Mouse (Mus musculus) megakaryocyte-erythroid progenitor cell, adult 5-6 weeks (primary cell): ENCODE data around the gene Gnpnat1. TPM values are rescaled to one million over a fixed set of nuclear protein-coding genes. Genes with fewer than 3 reads are reported as not detected.
"Not testable (repeated sequence)": the region's sequence is repeated elsewhere in the genome, so short reads cannot be mapped to it uniquely, and the experiment has no call there.

Experiments used
- ATAC-seq: replicated peaks from 2 replicates; pipeline ENCODE4 v1.8.0; 2016; ENCODE audit warnings: mild to moderate bottlenecking, inconsistent platforms; ENCODE audit not compliant: severe bottlenecking, poor library complexity, low FRiP score, low TSS enrichment
- total RNA-seq, 2 experiments: library from RNA; stranded (forward) in 1 of 2; stranded (reverse) in 1 of 2; fragments of 200-1000, 215-1000 nt in 1 of 2; fragments of >200 nt in 1 of 2; fragmentation: Nextera tagmentation in 1 of 2; gene quantifications; 2 replicates each; pipeline ENCODE4 v1.2.3; 2014 to 2017

The Gnpnat1 gene
- total RNA-seq (2014; fragmentation: Nextera tagmentation) (11.8 and 21.3 TPM in 2 replicates), total RNA-seq (2017) (14.5 and 23.6 TPM in 2 replicates)

DNA sequence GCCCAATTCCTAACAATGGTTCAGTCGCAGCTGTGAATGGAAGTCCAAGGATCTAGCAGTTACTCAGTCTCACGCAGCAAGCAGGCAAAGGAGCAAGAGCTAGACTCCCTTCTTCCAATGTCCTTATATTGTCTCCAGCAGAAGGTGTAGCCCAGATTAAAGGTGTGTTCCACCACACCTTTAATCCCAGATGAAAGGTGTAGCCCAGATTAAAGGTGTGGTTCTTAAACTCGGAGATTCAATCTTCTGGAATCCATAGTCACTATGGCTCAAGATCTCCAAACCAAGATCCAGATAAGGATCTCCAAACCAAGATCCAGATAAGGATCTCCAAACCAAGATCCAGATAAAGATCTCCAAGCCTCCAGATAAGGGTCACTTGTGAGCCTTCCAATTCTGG is at the start of gene Gnpnat1:
TSS of gene Gnpnat1 (minus strand) at position 101 of the 400 bp plus-strand sequence.
- not testable (repeated sequence) for ATAC-seq

DNA sequence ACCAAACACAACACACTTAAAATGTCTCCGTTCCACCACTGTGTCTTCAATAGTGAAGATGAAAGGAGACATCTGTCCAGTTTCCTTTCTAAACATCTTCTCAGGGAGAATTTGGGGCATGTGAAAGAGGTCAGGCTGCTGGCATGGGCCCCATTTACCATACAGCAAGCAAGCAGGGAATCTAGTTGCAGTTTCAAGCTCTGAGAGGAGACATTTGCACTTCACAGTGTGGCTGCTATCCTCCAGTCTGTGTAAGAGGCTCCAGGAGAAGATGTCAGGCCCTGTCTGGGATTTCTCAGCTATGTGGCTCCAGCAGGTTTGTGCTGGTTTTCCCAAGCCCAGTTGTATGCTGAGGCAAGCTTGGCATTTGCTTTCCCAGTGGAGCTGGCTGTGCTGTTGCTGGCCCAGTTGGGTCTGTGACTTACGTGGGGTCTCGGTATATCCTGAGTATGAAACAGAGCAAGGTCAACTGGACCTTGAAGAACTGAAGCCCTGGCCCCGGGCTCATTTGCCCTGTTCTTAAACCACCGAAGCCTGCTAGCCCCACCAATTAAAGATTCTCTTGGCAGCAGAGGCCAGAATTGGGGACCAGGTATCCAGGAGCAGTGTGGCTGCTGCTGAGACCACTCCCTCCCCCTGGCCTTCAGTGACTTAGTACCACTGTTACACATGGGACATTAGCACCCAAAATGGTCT is 49.0 kb upstream of the Gnpnat1 start:
- ATAC-seq: no peak

DNA sequence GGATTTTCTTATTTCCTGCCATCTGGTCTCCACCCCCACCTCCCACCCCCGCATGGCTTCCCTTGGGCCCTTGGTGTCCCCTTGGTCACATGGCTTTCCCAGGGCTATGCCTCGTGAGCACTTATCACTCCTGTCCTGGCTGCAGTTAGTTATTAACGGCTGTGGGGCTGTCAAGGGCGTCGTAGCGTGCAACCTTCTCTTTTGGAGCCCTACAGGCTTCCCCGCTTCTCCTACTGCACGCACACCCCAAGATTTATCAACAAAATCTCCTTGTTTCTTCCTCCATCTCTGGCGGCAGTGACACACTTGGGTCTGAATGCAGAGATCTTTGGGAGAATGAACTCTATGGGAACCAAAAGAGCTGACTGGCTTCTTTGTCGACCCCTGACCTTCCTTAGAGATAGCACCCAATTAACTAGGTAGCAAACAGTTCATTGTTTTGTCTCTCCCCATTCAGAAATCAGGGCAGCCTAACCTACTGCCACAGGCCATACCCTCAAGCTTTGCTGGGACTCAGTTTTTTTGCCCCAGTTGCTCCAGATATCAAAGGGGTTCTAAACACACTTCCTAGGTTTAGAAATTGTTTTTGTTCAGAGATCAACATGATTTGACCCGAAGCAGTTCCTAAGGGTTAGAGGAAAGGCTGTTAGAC is 48.3 kb upstream of the Gnpnat1 start:
- ATAC-seq: no peak

DNA sequence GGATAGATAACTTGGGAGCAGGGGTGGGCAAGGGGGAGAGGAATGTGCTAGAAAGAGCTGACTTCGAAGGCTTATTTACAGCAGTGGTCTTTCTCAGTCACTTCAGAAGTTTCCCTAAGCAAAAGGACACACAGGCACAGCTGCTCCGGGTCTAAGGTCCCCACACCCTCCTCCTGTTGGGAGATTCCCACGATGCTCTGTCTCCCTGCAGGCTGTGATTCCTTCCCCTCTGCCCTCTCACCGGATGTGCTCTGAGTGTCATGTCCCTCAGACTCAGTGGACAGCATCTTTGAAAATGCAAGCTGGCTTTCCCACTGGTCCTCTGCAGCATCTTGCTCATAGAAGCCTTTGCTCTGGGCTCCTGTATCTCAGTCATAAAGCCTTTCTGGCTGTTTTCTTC is 47.4 kb upstream of the Gnpnat1 start:
- ATAC-seq: no peak

DNA sequence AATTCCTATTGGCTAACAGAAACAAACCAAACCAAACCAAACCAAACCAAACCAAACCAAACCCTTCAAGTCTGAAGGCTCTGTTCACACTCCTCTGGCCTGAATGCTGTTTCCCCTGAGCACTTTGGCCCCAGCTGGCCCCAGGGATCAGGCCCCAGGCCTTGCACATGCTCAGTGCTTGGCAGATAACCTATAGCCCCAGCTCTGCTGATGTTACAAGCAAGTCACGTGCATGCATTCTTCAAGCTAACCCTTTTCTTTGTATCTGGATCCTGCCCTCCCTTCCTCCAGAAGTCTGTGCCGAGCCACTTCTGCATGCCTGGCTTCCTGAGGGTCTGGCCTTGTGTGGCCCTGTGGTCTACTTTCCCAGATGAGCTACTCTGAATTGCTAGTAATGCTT is 46.4 kb upstream of the Gnpnat1 start:
- no peak for ATAC-seq

DNA sequence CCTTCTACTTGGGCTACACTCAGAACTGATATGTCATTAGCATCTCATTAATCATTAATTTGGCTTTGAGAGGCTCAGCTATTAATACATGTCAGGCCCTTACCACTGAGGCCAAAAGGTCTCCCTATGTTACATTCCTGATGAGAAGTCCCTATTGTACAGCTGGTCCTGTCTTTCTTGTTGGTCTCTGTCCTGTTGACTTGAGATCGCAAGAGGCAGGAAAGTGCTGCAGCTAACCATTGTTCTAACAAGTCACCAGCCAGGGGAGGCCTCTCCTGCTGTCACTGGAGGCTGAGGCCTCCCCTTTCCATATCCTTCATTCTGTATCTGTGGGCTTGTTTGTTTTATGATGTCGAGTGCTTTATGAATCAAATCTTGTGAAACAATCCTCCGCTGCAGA is 42.1 kb upstream of the Gnpnat1 start:
- no peak for ATAC-seq

DNA sequence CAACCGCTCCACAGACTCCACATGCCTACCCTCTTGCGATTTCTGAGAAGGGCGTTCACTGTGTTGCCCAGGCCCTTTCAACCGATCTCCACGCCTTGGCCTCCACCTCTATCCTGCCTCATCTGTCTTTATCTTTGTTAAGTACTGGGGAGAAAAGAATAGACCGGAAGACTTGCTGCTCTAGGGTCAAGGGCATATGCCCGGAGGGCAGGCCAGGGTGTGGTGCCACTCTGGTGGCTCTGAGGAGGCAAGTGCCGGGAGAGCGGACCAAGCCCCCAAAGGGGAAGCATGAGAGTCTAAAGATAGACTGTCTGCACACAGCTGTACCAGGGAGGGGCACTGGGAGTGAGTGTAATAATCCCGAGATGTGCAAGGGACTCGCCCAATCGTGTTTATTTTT is 40.7 kb upstream of the Gnpnat1 start:
- ATAC-seq: no peak

DNA sequence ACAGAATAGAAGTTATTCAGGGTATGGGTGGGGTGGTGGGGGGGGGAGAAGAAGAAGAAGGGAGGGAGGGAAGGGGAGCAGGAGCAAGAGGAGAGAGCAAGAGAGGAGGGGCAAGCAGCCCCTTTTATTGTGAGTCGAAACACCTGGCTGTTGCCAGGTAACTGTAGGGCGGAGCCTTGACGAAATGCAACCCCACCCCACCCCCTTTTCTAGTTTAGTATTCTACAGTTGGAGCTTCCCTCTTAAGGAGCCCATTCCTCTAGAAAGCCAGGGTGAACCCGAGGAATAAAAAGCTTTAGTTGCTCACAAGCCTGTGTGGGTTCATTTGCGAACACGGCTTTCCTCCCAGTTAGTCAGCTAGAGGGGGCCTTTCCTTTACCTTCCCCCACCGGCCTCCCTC is 40.2 kb upstream of the Gnpnat1 start:
- no peak for ATAC-seq

DNA sequence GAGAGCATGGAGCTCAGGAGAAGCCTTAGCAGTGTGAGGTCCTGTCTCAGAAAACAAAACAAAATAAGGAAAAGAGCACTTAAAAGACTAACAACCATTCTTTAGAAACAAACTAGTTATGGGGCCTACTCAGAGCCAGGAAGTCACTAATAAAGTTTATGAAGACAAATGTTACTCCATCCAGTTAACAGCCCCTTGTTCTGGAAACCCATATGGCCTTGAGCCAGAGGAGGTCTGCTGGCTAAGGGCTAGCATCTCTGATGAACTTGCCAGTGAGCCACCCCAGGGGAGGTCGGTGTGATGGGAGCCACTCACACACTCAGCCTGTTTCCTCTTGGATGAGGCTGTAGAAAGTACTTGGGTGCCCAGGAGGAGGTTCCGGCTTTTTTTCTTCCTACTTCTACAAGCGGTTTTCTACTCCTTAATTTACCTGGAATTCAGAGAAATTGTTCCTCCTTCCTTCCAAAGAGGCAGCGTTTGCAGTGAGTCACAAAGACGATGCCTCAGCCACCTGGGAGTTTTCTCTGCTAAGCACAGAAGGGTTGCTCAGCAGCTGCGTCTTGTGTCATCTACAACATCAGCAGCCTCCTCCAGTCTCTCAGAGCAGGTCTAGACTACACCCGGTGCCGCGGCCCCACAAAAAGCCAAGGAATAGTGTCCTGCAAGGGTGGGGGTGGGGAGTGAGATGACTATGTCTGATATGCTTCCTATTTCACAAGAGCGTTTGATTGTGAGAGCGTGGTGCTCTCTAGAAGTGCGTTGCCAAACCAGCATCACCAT is 38.3 kb upstream of the Gnpnat1 start:
- ATAC-seq: no peak

DNA sequence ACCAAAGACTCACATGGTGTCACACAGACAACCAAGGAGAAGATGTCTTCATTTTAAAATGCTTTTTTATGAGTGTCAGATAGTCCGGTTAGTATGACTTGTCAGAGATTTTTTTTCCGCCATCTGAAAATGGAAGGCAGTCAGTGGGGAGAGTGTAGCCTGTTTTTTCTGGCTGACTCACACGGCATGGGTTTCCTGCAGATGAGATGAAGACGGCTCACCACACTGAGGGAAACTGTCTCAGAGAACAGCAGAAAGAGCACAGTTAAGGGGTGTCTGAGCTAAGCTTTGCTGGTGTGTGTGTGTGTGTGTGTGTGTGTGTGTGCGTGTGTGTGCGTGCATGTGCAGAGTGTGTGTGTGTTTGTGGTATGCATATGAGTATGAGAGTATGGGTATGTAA is 36.6 kb upstream of the Gnpnat1 start:
- ATAC-seq: no peak

DNA sequence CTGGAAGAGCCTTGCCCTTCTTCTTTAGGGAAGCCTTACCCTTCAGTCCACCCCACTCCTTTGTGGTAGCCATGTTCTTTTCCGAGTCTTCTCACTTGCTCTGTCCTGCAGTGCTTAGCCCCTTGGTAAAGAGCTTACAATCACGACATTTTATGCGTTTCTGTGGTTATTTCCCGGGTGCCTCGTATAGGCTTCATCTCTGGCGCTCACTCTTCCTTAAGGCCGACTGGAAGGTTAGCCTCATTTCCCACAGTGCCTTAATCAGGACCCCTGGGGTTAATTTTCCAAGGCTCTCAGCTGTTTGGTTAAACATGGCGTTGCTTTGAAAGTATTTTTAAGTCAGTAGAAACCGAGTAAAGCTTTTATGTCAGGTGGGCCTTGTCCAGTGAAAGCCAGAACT is 34.7 kb upstream of the Gnpnat1 start:
- no peak for ATAC-seq

DNA sequence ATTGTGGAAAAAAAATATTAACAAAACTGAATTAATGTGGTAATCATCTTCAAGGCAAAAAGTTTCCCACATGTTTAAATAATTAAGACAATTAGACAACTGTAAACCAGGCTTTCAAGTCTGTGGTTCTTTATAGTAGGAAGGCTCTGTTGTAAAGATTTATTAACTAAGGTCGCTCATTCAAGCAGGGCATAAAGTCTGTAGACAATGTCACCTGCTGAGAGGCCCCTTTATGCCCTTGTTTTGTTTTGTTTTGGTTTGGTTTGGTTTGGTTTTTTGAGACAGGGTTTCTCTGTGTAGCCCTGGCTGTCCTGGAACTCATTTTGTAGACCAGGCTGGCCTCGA is 34.2 kb upstream of the Gnpnat1 start:
- ATAC-seq: no peak

DNA sequence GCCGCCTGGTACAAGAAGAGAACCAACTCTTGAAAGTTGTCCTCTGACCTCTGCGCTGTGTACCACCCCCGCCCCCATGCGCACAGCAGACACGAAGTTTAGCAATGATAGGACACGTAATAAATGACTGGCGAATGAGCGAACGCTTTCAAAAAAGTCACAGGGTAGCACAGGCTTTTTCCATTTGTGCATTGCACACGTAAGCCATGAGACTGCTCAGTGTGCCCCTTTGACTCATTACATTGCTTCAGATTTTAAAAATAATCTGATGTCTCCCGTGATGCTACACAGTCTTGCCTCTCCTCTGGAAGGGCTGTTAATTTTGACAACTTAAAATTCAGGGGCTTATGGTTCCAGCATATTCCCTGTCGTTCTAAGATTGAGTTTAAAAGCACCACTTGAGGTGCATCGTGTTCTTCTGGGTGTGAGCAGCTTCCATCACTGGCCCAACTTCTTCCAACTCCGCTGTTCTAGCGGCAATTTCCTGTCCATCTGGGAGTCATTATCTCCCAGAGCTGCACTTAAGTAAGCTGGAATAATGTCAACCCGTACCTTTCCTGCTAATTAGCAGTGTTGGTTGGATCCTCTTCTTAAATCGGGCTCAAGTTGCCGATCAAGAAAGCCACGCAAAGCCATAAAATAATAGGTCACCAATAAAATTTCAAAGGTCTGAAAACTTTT is 33.7 kb upstream of the Gnpnat1 start:
- no peak for ATAC-seq

DNA sequence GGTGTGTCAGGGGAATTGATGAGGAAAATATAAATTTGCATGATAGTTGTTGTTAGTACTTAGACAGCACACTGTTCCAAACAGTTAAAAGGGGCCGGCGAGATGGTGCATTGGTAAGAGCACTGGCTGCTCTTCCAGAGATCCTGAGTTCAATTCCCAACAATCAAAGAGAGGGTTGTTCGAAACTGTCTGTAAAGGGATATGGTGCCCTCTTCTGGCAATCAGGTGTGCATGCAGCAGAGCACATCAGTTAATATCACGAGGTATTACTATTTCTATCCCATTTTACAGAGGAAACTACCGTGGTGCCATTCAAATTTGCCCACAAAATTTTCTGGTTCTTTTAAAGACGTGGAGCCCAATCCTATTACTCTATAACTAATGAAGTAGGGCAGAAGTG is 29.5 kb upstream of the Gnpnat1 start:
- ATAC-seq: no peak

DNA sequence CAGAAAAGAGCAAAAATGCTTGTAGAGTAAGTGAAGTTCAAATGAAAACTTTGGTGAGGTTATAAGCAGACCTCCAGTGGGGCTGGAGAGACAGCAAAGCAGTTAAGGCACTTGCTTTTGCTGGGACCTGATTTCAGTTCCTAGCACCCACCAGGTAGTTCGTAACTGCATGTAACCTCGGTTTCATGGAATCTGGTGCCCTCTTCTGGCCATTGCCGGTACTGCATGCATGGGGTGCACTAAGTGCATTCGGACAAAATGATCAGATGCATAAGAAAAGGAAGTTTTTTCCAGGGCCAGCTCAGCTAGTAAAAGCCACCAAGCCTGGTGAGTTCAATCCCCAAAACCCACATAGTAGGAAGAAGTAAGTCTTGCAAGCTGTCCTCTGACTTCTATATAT is 27.3 kb upstream of the Gnpnat1 start:
- ATAC-seq: no peak

DNA sequence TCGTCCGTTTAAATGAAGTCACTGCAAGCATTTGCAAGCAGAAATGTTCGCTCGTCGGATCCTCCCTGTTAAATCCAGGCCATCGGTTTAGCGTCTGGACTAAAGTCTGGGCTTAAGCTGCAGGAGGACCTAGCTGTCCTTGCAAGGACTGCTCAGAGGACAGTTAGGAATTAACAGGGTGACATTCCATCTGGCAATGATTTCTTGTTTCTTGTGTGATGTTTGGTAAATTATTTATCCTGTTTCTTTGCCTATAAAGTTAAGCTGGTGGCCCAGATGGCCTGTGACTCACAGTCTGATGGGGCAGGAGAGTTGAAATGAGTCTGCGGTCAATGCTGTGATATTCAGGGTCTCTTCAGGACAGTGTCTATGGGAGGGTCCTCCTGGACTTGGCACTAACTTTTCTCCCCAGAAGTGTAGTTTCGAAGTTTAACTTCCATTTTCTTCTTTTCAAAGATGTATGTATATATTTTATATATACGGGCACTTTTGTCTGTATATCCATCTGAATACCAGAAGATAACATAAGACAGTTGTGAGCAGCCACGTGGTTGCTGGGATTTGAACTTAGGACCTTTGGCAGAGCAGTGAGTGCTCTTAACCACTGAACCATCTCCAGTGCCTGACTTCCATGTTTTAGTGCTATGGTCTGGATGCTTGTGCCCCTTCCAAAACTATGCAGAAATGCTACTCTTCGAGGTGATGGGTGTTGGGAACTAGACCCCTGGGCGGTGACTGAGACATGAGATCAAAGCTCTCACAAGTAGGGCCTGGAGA is 25.5 kb upstream of the Gnpnat1 start:
- no peak for ATAC-seq

DNA sequence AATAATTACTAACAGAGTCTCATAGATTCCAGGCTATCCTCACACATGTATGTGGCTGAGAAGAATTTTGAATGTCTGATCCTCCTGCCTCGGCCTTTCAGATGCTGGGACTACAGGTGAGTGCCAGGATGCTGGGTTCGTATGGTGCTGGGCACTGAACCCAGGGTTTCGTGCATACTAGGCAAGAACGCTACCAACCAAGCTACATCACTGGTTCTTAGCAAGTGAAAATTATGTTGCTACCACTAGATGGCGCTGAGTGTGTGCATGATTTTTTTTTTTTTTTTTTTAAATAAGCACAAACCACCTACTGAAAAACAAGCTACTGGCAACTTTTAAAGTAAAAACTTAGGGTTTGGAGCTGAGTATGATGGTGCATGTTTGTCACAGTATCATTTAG is 18.5 kb upstream of the Gnpnat1 start:
- ATAC-seq: peak; percentile 63; the same call in 1 of the 2 replicates

DNA sequence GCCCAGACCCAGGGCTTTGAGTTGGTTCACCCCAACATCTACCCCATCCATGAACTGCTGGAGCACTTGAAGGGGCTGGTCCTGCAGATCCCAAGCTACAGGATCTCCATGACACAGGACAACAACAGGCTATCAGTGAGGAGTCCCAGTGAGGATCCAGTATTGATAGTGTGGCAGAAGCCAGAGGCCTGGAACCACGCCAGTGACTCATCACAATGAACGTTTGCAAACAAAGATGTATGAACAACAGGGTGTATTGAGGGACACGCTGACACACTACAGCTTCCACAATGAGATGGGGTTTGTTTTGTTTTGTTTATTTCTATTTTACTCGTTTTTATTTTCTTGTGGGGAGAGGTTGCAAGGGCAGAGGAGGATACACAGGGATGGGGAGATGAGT is 17.7 kb upstream of the Gnpnat1 start:
- no peak for ATAC-seq

DNA sequence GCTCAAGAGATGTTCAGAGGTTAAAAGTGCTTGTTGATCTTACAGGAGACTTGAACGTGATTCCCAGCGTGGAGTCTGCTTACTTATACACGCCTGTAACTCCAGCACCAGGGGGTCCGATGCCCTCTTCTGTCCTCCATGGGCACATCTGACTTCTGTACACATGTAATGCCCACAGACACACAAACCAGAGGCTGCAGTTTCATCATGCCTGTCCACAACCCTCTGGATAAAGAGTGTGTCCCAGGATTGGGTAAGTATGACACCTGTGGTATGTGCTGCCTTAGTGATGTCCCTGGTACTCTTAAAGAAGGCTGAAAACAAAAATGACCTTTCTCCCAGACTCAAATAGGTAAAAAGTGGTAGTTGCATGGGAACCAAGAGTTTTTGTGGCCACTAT is 14.6 kb upstream of the Gnpnat1 start:
- ATAC-seq: no peak
